Mouse (Mus musculus) midbrain, embryonic 12.5 days (tissue): ENCODE results near the gene Ipo4. TPM values are rescaled to one million over a fixed set of nuclear protein-coding genes. Genes with fewer than 3 reads are reported as not detected.

ENCODE experiments used
- ATAC-seq: fragments of 200-750 bp; cut with Nextera tagmentation; 2 replicates; pipeline ENCODE4 v1.8.0; 2017; ENCODE audit warnings: low read depth, moderate TSS enrichment, moderate library complexity; ENCODE audit not compliant: low FRiP score
- H3K27ac ChIP-seq: fragments of 300-500 bp; sonication (generic); replicated peaks from 2 replicates; pipeline ENCODE4 v1.5.1; 2016; ENCODE audit warnings: mild to moderate bottlenecking
- H3K27me3 ChIP-seq: fragments of 300-500 bp; sonication (generic); 2 replicates; pipeline ENCODE4 v1.6.1; 2016; ENCODE audit warnings: mild to moderate bottlenecking
- H3K36me3 ChIP-seq: fragments of 300-500 bp; sonication (generic); 2 replicates; pipeline ENCODE4 v1.6.1; 2016
- H3K4me1 ChIP-seq: fragments of 300-500 bp; sonication (generic); 2 replicates; pipeline ENCODE4 v1.6.1; 2016
- H3K4me2 ChIP-seq: fragments of 300-500 bp; sonication (generic); replicated peaks from 2 replicates; pipeline ENCODE4 v1.6.1; 2016; ENCODE audit warnings: mild to moderate bottlenecking, moderate library complexity
- H3K4me3 ChIP-seq: fragments of 300-500 bp; sonication (generic); 2 replicates; pipeline ENCODE4 v1.5.1; 2016; ENCODE audit warnings: mild to moderate bottlenecking
- H3K9ac ChIP-seq: fragments of 300-500 bp; sonication (generic); replicated peaks from 2 replicates; pipeline ENCODE4 v1.6.1; 2016; ENCODE audit warnings: mild to moderate bottlenecking, moderate library complexity
- H3K9me3 ChIP-seq: fragments of 300-500 bp; sonication (generic); 2 replicates; pipeline ENCODE4 v1.6.1; 2016; ENCODE audit warnings: mild to moderate bottlenecking
- WGBS: fragments of 180-500 bp; shearing (Covaris S2); methylation state at CpG from one replicate; pipeline ENCODE4 v1.1.7; 2016; 5-methylcytosine and 5-hydroxymethylcytosine counted together
- polyA plus RNA-seq: library from polyadenylated mRNA; unstranded; fragments of >200 nt; fragmentation: Nextera tagmentation; extraction: Ambion mirVana; gene quantifications from 2 replicates; pipeline ENCODE4 v1.2.1, GENCODE M21; 2016

Gene Ipo4
- polyA plus RNA-seq, 1 experiment from 2014 or later, result 78.5 TPM

DNA sequence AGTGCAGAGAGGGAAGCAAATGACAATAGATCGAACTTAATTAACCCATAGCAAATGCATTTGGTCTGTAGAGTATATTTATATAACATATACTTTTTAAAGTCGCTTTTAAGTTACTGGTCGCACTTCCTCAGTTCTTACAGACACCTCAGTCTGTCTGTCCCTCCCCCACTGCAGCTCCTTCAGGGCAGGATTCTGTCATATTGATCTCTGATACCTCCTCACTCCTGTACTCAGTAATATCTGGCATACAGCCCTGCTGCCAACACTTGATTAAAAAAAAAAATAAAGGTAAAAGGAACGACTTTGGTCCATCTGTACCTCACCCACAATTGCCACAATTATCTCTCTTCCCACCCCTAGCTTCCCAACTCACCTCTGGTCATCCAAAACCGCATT lies 51.5 kb downstream of the Ipo4 start:
- no peaks in the 10 kb centered on the region for H3K27me3 ChIP-seq
- WGBS, result 37% methylated on average over 5 of the region's 5 CpGs
- H3K4me1 ChIP-seq, result peaks cover 12% of the 10 kb centered on the region
- H3K4me3 ChIP-seq, result peak overlapping the region; percentile 46
- peaks cover 32% of the 10 kb centered on the region for H3K36me3 ChIP-seq
- no peak for ATAC-seq
- H3K4me2 ChIP-seq, result peak overlapping the region; percentile 70
- peak overlapping the region; percentile 63; the same call in 1 of the 2 replicates for H3K9ac ChIP-seq
- H3K9me3 ChIP-seq, result no peaks in the 10 kb centered on the region
- H3K27ac ChIP-seq, result no peak overlapping the region

DNA sequence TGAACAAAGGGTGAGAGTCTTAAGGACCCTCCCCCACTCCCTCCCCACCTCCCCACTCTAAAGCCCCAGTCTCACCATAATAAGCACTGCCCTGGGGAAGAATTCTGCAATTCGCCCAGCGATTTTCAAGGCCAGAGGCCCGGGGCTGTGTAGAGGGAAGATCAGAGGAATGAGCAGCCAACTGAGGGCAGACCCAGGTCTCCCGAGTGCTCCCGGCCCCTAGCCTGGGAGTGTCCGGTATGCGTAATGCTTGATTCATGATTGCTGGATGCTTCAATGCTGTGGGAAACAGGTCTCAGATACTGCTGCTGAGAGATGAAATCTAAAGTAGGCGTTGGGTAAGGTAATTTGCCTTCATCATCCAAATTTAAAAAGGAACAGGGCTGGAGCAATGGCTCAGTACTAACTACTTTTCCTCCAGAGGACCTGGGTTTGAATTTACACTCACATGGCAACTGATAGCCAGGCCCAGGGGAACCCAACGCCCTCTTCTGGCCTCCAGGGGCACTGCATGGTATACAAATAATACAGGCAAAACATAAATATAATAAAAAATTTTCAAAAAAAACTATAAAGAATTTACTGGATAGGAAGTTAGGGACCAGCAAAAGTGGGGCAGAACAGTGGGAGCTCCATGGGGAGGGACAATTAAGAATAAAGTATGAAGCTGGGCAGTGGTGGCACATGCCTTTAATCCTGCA lies 53.6 kb downstream of the Ipo4 start:
- Histone ChIP-seq H3K4me2 (no peak overlapping the region), H3K27ac (no peak overlapping the region), H3K27me3 (no peaks in the 10 kb centered on the region), H3K36me3 (peaks cover 25% of the 10 kb centered on the region), H3K9me3 (no peaks in the 10 kb centered on the region), H3K4me1 (peaks cover 24% of the 10 kb centered on the region), H3K9ac (no peak overlapping the region), H3K4me3 (no peak overlapping the region)
- ATAC-seq, result no peak
- WGBS, result 79% methylated on average over 9 of the region's 9 CpGs

DNA sequence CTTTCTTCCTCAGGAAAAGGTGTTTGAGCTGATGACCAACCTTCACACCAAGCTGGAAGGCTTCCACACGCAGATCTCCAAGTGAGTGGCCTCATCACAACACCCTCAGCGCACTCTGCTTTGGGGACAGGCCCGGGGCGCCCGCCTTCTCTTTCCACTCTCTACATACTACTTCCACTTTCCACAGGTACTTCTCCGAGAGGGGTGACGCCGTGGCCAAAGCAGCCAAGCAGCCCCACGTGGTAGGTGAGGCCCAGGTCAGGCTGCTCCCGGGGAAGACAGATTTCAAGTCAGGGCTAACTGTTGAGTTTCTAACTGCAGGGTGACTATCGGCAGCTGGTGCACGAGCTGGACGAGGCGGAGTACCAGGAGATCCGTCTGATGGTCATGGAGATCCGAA lies 55.0 kb downstream of the Ipo4 start:
- H3K9ac ChIP-seq, result no peak overlapping the region
- no peak overlapping the region for H3K27ac ChIP-seq
- H3K36me3 ChIP-seq, result peaks cover 21% of the 10 kb centered on the region
- 95% methylated on average over 16 of the region's 16 CpGs for WGBS
- no peak overlapping the region for H3K4me3 ChIP-seq
- peaks cover 24% of the 10 kb centered on the region for H3K4me1 ChIP-seq
- no peaks in the 10 kb centered on the region for H3K27me3 ChIP-seq
- ATAC-seq, result no peak
- H3K9me3 ChIP-seq, result no peaks in the 10 kb centered on the region
- H3K4me2 ChIP-seq, result no peak overlapping the region

DNA sequence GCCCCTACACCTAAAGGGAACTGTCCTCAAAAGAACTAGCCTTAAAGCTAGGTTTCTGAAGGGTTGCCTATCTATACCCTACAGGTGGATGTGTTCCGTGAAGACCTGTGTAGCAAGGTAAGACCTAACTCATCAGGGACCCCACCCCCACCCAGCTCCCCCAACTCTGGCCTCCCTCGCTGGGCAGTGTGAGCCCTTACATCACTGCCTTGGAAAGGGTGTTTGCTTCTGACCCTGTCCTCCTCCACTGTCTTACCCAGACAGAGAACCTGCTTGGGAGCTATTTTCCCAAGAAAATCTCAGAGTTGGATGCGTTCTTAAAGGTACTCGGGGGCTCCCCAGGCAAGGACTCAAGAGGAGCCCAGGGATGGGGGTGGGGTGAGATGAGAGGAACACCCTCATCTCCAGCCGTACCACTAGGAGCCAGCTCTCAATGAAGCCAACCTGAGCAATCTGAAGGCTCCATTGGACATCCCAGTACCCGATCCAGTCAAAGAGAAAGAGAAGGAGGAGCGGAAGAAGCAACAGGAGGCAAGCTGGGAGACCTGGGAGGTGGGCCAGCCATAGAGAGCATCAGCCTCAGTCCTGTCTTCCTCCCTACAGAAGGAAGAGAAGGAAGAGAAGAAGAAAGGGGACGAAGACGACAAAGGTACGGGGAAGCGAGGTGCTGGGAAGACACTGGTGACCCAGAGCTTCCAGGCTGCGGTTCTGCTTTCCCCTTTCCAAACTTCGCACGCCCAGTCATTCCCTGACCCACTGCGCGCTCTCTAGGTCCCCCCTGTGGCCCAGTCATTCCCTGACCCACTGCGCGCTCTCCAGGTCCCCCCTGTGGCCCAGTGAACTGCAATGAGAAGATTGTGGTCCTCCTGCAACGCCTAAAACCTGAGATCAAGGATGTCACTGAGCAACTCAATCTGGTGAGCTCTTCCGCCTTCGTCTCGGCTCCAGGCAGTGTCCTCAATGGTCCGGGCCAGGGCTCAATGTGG lies 56.0 kb downstream of the Ipo4 start:
- no peak overlapping the region for H3K9ac ChIP-seq
- WGBS, result 85% methylated on average over 23 of the region's 23 CpGs
- no peak overlapping the region for H3K4me2 ChIP-seq
- no peak for ATAC-seq
- H3K4me3 ChIP-seq, result no peak overlapping the region
- H3K27ac ChIP-seq, result no peak overlapping the region
- peaks cover 19% of the 10 kb centered on the region for H3K4me1 ChIP-seq
- no peaks in the 10 kb centered on the region for H3K27me3 ChIP-seq
- peaks cover 21% of the 10 kb centered on the region for H3K36me3 ChIP-seq
- no peaks in the 10 kb centered on the region for H3K9me3 ChIP-seq

DNA sequence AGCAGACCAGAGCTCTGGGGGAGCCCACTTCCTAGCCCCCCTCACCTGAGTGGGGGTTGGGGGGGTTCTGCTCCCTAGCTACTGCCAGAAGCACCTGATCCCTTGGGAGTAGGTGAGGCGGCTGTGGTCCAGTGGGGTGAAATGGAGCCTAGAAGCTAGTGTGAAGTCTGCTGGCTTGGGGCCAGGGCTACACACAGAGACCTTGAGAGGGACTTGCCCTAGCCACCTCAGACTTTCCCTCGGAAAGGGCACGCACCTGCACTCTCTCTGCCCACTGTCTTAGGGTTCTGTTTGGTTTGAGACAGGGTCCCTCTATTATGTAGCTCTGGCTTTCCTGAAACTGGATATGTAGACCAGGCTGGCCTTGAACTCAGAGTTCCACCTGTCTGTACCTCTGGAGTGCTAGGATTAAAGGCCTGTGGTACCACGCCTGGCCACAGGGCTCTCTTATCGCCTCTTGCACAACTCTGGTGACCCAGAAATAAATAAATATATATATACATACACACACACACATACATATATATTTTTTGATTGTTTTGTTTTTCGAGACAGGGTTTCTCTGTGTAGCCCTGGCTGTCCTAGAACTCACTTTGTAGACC lies 57.0 kb downstream of the Ipo4 start:
- Histone ChIP-seq H3K27me3 (no peaks in the 10 kb centered on the region), H3K36me3 (peaks cover 21% of the 10 kb centered on the region), H3K9ac (peak overlapping the region; percentile 81), H3K9me3 (no peaks in the 10 kb centered on the region), H3K4me2 (peak overlapping the region; percentile 90), H3K27ac (peak overlapping the region; percentile 82), H3K4me1 (peaks cover 15% of the 10 kb centered on the region), H3K4me3 (peak overlapping the region; percentile 69)
- WGBS, result 34% methylated on average over 6 of the region's 6 CpGs
- peak; percentile 44; the same call in 1 of the 2 replicates for ATAC-seq

DNA sequence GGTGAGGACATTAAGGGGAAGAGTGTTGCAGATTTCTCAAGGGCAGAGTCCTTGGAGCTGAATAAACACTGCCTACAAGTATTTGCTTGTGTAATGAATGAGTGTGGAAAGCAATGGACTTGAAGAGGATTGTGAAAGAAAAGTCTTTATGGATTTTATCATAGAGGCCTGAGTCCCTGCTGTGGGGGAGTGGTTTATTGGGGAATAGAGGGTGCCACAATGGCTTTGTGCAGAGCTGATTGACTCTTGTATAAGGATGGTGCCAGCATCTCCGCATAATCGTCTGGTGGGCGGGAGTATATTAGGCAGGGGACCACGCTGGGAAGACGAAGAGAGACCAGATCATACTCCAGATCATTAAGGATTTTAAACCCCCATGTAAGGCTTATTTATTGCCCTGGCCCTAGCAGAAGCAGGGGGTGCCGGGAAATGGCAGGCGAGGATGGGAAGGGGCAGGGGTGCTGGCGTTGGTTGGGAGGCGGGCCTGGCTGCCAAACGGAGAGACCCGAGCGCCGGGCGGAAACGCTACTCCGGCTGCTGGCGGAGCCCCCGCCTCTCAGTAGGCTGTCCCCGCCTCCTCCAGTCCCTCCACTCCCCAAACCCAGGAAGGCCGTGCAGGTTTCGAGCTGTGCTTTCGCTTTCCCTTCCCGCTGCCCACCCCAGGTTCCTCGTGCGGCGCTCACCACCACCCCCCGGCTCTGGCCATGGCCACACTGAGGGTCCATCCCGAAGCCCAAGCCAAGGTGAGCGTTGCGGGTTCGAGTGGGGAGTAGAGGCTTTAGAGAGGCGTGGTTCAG lies 57.7 kb downstream of the Ipo4 start, which contains the start of gene Psme1:
Gene Psme1, plus strand, starts transcription at position 253 of the 797 bp plus-strand sequence.
- peaks cover 21% of the 10 kb centered on the region for H3K36me3 ChIP-seq
- no peaks in the 10 kb centered on the region for H3K9me3 ChIP-seq
- under 1% methylated on average over 29 of the region's 32 CpGs for WGBS
- peak within 1 kb of the TSS; percentile 81 for H3K9ac ChIP-seq
- peak; percentile 88 for ATAC-seq
- peak within 1 kb of the TSS; percentile 69 for H3K4me3 ChIP-seq
- H3K4me1 ChIP-seq, result peaks cover 15% of the 10 kb centered on the region
- H3K4me2 ChIP-seq, result peak within 1 kb of the TSS; percentile 90
- peak within 1 kb of the TSS; percentile 82 for H3K27ac ChIP-seq
- H3K27me3 ChIP-seq, result no peaks in the 10 kb centered on the region

DNA sequence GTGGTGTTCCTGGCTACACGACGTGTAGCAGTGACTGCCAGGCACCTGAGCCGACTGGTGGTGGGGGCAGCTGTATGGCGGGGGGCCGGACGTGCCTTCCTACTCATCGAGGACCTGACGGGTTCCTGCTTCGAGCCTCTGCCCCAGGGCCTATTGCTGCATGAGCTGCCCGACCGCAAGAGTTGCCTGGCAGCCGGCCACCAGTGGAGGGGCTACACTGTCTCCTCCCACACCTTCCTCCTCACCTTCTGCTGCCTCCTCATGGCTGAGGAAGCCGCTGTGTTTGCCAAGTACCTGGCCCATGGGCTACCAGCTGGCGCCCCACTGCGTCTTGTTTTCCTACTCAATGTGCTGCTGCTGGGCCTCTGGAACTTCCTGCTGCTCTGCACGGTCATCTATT lies 59.4 kb downstream of the Ipo4 start:
- 79% methylated on average over 16 of the region's 16 CpGs for WGBS
- Histone ChIP-seq H3K27ac (no peak overlapping the region), H3K4me3 (no peak overlapping the region), H3K4me1 (peaks cover 15% of the 10 kb centered on the region), H3K4me2 (no peak overlapping the region), H3K36me3 (peaks cover 15% of the 10 kb centered on the region), H3K27me3 (no peaks in the 10 kb centered on the region), H3K9me3 (no peaks in the 10 kb centered on the region), H3K9ac (no peak overlapping the region)
- no peak for ATAC-seq

DNA sequence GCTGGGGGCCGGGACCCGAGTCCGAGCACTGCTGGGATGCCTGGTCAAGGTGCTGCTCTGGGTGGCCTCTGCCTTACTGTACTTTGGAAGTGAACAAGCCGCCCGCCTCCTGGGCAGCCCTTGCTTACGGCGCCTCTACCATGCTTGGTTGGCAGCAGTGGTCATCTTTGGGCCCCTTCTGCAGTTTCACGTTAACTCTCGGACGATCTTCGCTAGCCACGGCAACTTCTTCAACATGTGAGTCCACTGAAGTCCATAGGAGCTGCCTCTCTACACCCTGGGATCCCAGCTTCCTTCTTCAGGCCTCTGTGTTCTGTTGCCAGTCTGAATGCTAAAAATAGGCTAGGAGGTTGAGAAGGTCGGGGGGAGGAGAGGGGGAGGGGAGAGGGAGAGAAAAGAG lies 60.0 kb downstream of the Ipo4 start:
- H3K4me1 ChIP-seq, result peaks cover 15% of the 10 kb centered on the region
- H3K4me2 ChIP-seq, result no peak overlapping the region
- no peak overlapping the region for H3K9ac ChIP-seq
- H3K9me3 ChIP-seq, result no peaks in the 10 kb centered on the region
- no peak for ATAC-seq
- 77% methylated on average over 13 of the region's 13 CpGs for WGBS
- peaks cover 9% of the 10 kb centered on the region for H3K36me3 ChIP-seq
- H3K27ac ChIP-seq, result no peak overlapping the region
- no peak overlapping the region for H3K4me3 ChIP-seq
- no peaks in the 10 kb centered on the region for H3K27me3 ChIP-seq

Other genes with a start within 250 kb of the Ipo4 start
- 38.2 and 39.6 TPM in 2 replicates for gene Dhrs4, start 157.2 kb downstream of the Ipo4 start, polyA plus RNA-seq
- 13.8 and 14.8 TPM in 2 replicates for gene Carmil3, start 145.3 kb downstream of the Ipo4 start, polyA plus RNA-seq
- 0.42 and 0.79 TPM in 2 replicates for gene Cpne6, start 125.5 kb downstream of the Ipo4 start, polyA plus RNA-seq
- not detected in 2 replicates for gene Nrl, start 111.0 kb downstream of the Ipo4 start, polyA plus RNA-seq
- gene Pck2, start 95.7 kb downstream of the Ipo4 start, polyA plus RNA-seq, result 16.8 and 22.0 TPM in 2 replicates
- 113 and 117 TPM in 2 replicates for gene Dcaf11, start 76.0 kb downstream of the Ipo4 start, polyA plus RNA-seq
- not detected in 2 replicates for gene A730061H03Rik, start 75.6 kb downstream of the Ipo4 start, polyA plus RNA-seq
- 0.24 TPM in 1 of 2 replicates, not detected in the other for gene Fitm1, start 60.3 kb downstream of the Ipo4 start, polyA plus RNA-seq
- 122 and 127 TPM in 2 replicates for gene Psme1, start 57.8 kb downstream of the Ipo4 start, polyA plus RNA-seq
- gene Emc9, start 50.7 kb downstream of the Ipo4 start, polyA plus RNA-seq, result 6.4 and 6.7 TPM in 2 replicates
- gene Psme2, start 44.8 kb downstream of the Ipo4 start, polyA plus RNA-seq, result 192 and 215 TPM in 2 replicates
- 20.0 and 20.5 TPM in 2 replicates for gene Rnf31, start 44.2 kb downstream of the Ipo4 start, polyA plus RNA-seq
- 9.4 and 11.5 TPM in 2 replicates for gene Irf9, start 32.4 kb downstream of the Ipo4 start, polyA plus RNA-seq
- gene Rec8, start 17.9 kb downstream of the Ipo4 start, polyA plus RNA-seq, result 6.6 and 7.3 TPM in 2 replicates
- 3.5 and 4.9 TPM in 2 replicates for gene Gm49378, start 1.9 kb upstream of the Ipo4 start, polyA plus RNA-seq
- gene Tm9sf1, start 7.8 kb upstream of the Ipo4 start, polyA plus RNA-seq, result 64.0 and 66.1 TPM in 2 replicates
- 0.63 and 0.80 TPM in 2 replicates for gene Tssk4, start 14.2 kb upstream of the Ipo4 start, polyA plus RNA-seq
- gene Mdp1, start 24.6 kb upstream of the Ipo4 start, polyA plus RNA-seq, result 63.8 and 67.2 TPM in 2 replicates
- 56.4 and 64.8 TPM in 2 replicates for gene Gmpr2, start 36.0 kb upstream of the Ipo4 start, polyA plus RNA-seq
- gene Nedd8, start 36.2 kb upstream of the Ipo4 start, polyA plus RNA-seq, result 515 and 554 TPM in 2 replicates
- 53.5 and 55.4 TPM in 2 replicates for gene Tinf2, start 45.9 kb upstream of the Ipo4 start, polyA plus RNA-seq
- gene Tgm1, start 78.0 kb upstream of the Ipo4 start, polyA plus RNA-seq, result 0.56 and 0.59 TPM in 2 replicates
- 34.7 and 35.3 TPM in 2 replicates for gene Rabggta, start 86.3 kb upstream of the Ipo4 start, polyA plus RNA-seq
- 64.8 and 65.9 TPM in 2 replicates for gene Dhrs1, start 109.7 kb upstream of the Ipo4 start, polyA plus RNA-seq
- gene Nop9, start 109.7 kb upstream of the Ipo4 start, polyA plus RNA-seq, result 44.1 and 45.9 TPM in 2 replicates
- not detected in 2 replicates for gene Cideb, start 122.5 kb upstream of the Ipo4 start, polyA plus RNA-seq
- 0.24 and 0.41 TPM in 2 replicates for gene Ltb4r2, start 125.5 kb upstream of the Ipo4 start, polyA plus RNA-seq
- gene Ltb4r1, start 130.0 kb upstream of the Ipo4 start, polyA plus RNA-seq, result 0.13 TPM in 1 of 2 replicates, not detected in the other
- 6.6 and 7.9 TPM in 2 replicates for gene Adcy4, start 148.1 kb upstream of the Ipo4 start, polyA plus RNA-seq
- gene Ripk3, start 152.9 kb upstream of the Ipo4 start, polyA plus RNA-seq, result 5.3 and 8.3 TPM in 2 replicates
- gene Nfatc4, start 187.2 kb upstream of the Ipo4 start, polyA plus RNA-seq, result 20.2 and 24.0 TPM in 2 replicates
- 27.6 and 28.0 TPM in 2 replicates for gene Nynrin, start 218.1 kb upstream of the Ipo4 start, polyA plus RNA-seq
- 0.12 and 0.15 TPM in 2 replicates for gene Cbln3, start 248.4 kb upstream of the Ipo4 start, polyA plus RNA-seq
- gene Khnyn, start 249.0 kb upstream of the Ipo4 start, polyA plus RNA-seq, result 21.5 and 22.4 TPM in 2 replicates